Comparison of ENCODE assay signal across 8 mouse cellular contexts in the genomic region with DNA sequence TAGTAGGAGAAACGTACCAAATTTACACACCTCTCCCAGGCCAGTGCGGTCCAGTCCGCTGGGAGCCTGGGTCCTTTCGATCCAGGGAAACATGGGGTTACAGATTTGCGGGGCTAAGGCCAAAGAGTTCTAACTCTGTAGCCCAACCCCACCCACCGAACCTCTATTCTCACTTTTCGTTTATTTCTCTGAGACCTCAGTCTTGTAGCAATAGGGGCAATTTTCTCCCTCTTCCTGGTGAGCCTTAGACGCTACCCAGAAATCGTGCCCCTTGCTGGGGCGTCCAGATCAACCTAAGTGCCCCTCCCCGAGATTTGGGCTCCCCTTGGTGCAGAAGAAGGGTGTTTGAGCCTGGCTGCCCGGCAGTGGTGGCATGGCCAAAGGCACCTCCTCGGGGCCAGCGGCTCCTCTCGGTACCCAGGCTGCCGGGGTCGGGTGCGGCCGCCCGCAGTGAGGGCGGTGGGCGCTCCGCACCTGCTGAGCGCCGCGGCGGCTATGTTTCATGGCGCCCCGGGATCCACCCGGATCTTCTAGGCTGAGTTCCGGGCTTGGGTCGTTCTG. TPM values are rescaled to one million over a fixed set of nuclear protein-coding genes. Genes with fewer than 3 reads are reported as not detected.
A peak's percentile ranks its signal among the peaks of the same experiment; 100 is the strongest.
DNase-seq lines count a peak whose midpoint lies in the region; ATAC-seq and TF ChIP-seq lines count a peak whose summit lies in the region.

No protein-coding gene starts in this region.

- peak overlapping the region; percentile 46 for H3K9ac ChIP-seq in heart, embryonic 11.5 days (ENCODE audit: low read depth, low read length)
- H3K9ac ChIP-seq in limb, embryonic 11.5 days (ENCODE audit: low read length) = no peak overlapping the region

- peaks cover 78% of the 10 kb centered on the region for H3K27me3 ChIP-seq in heart, embryonic 11.5 days (ENCODE audit: control insufficient read depth, insufficient read depth, low read length)
- peaks cover 81% of the 10 kb centered on the region for H3K27me3 ChIP-seq in limb, embryonic 11.5 days (ENCODE audit: control insufficient read depth, insufficient read depth, low read length)

- H3K4me3 ChIP-seq in heart, embryonic 11.5 days (ENCODE audit: low read depth, low read length) = peak overlapping the region; percentile 61
- no peak overlapping the region; the same call in 1 of the 2 replicates for H3K4me3 ChIP-seq in limb, embryonic 11.5 days (ENCODE audit: low read depth, low read length)
- peak overlapping the region; percentile 47 for H3K4me3 ChIP-seq in olfactory bulb, adult 2 months (ENCODE audit: insufficient read depth, low read depth, low read length)

- H3K9me3 ChIP-seq in heart, embryonic 11.5 days (replicated peaks; ENCODE audit: control insufficient read depth, low read length) = no peaks in the 10 kb centered on the region
- H3K9me3 ChIP-seq in limb, embryonic 11.5 days (ENCODE audit: control insufficient read depth, low read length) = no peaks in the 10 kb centered on the region

- H3K4me2 ChIP-seq in heart, embryonic 11.5 days = peak overlapping the region; percentile 94
- peak overlapping the region; percentile 99; the same call in 1 of the 2 replicates for H3K4me2 ChIP-seq in limb, embryonic 11.5 days (ENCODE audit: low read depth, severe bottlenecking)

- WGBS in heart, embryonic 11.5 days (ENCODE audit: insufficient replicate concordance) = 2% methylated on average over 32 of the region's 32 CpGs
- 3% methylated on average over 32 of the region's 32 CpGs for WGBS in limb, embryonic 11.5 days
- WGBS in olfactory bulb, adult 2 months = 2% methylated on average over 32 of the region's 32 CpGs

- no peak overlapping the region for H3K27ac ChIP-seq in heart, embryonic 11.5 days (ENCODE audit: low read depth, low read length)
- no peak overlapping the region for H3K27ac ChIP-seq in limb, embryonic 11.5 days (replicated peaks; ENCODE audit: low read depth, low read length)
- no peak overlapping the region for H3K27ac ChIP-seq in olfactory bulb, adult 2 months (ENCODE audit: insufficient read depth, low read depth, low read length)

- peaks cover 44% of the 10 kb centered on the region for H3K4me1 ChIP-seq in heart, embryonic 11.5 days (ENCODE audit: control insufficient read depth, insufficient read depth, low read length)
- peaks cover 30% of the 10 kb centered on the region for H3K4me1 ChIP-seq in limb, embryonic 11.5 days (ENCODE audit: control insufficient read depth, insufficient read depth, low read length)
- H3K4me1 ChIP-seq in olfactory bulb, adult 2 months (ENCODE audit: control insufficient read depth, insufficient read depth, low read length) = peaks cover 55% of the 10 kb centered on the region

- no peak for TF ChIP-seq CTCF in olfactory bulb, adult 2 months (IDR thresholded peaks at IDR 0.05; ENCODE audit: insufficient read depth, low read depth, low read length)

- no peaks in the 10 kb centered on the region for H3K36me3 ChIP-seq in heart, embryonic 11.5 days (ENCODE audit: control insufficient read depth, insufficient read depth, low read length)
- no peaks in the 10 kb centered on the region for H3K36me3 ChIP-seq in limb, embryonic 11.5 days (ENCODE audit: control insufficient read depth, insufficient read depth, low read length)

- DNase-seq in heart, adult 8-10 months (ENCODE audit: low spot score) = no peak
- peak; percentile 44 for DNase-seq in thymus, postnatal 14 days
- DNase-seq in thymus, adult 18-20 months = no peak
- peak; percentile 41 for DNase-seq in limb, embryonic 11.5 days (ENCODE audit: low spot score)
- DNase-seq in adrenal gland, adult 2 months = no peak
- DNase-seq in cerebellum, postnatal 4 days (ENCODE audit: low spot score in 2 of 2) = no peak

- no peak for ATAC-seq in heart, embryonic 11.5 days (replicated peaks; ENCODE audit: insufficient number of reproducible peaks, low FRiP score, low TSS enrichment)
- no peak for ATAC-seq in limb, embryonic 11.5 days (ENCODE audit: insufficient number of reproducible peaks, low FRiP score, low TSS enrichment, low read depth)

- no peak for TF ChIP-seq POLR2A in olfactory bulb, adult 2 months (IDR thresholded peaks at IDR 0.05; ENCODE audit: insufficient read depth, low read depth, low read length)

RNA-seq across cellular contexts. Expression of a gene that starts 14.9 kb away (rescaled TPM):
- polyA plus RNA-seq in heart, embryonic 11.5 days (2014; fragmentation: Nextera tagmentation; extraction: Ambion mirVana) = 6.7 and 7.8 TPM in 2 replicates
- 1 to 10 TPM; 3.6 to 4.9 (median 4.6) TPM for total RNA-seq in heart, adult 8-10 months (2022)
- polyA plus RNA-seq in limb, embryonic 11.5 days (2014; fragmentation: Nextera tagmentation; extraction: Ambion mirVana) = 12.2 and 13.4 TPM in 2 replicates
- polyA plus RNA-seq in olfactory bulb, adult 2 months (2012; ENCODE audit: insufficient read depth, insufficient read length, low replicate concordance, missing spikeins) = not detected in 2 replicates
- 10 to 100 TPM; 16.3 to 22.9 TPM for total RNA-seq in adrenal gland, adult 2 months (2021)
- 11.3 and 12.2 TPM in 2 replicates for polyA plus RNA-seq in adrenal gland, adult 2 months (2012; rRNA removed)

RNA-seq across cellular contexts. Expression of a gene that starts 30.4 kb away (rescaled TPM):
- polyA plus RNA-seq in heart, embryonic 11.5 days (2014; fragmentation: Nextera tagmentation; extraction: Ambion mirVana) = 6.3 and 7.7 TPM in 2 replicates
- 10 to 100 TPM in 1 of 4 experiments, 1 to 10 TPM in 3; 5.2 to 12.8 (median 8.4) TPM for total RNA-seq in heart, adult 8-10 months (2022)
- polyA plus RNA-seq in limb, embryonic 11.5 days (2014; fragmentation: Nextera tagmentation; extraction: Ambion mirVana) = 5.4 and 5.8 TPM in 2 replicates
- not detected in 2 replicates for polyA plus RNA-seq in olfactory bulb, adult 2 months (2012; ENCODE audit: insufficient read depth, insufficient read length, low replicate concordance, missing spikeins)
- 100 to 1,000 TPM; 144 to 197 TPM for total RNA-seq in adrenal gland, adult 2 months (2021)
- 89.0 and 127 TPM in 2 replicates for polyA plus RNA-seq in adrenal gland, adult 2 months (2012; rRNA removed)

RNA-seq across cellular contexts. Expression of a gene that starts 32.9 kb away (rescaled TPM):
- polyA plus RNA-seq in heart, embryonic 11.5 days (2014; fragmentation: Nextera tagmentation; extraction: Ambion mirVana) = 23.6 and 23.8 TPM in 2 replicates
- total RNA-seq in heart, adult 8-10 months (2022) = 1 to 10 TPM; 2.0 to 3.9 (median 2.9) TPM
- polyA plus RNA-seq in limb, embryonic 11.5 days (2014; fragmentation: Nextera tagmentation; extraction: Ambion mirVana) = 121 and 131 TPM in 2 replicates
- polyA plus RNA-seq in olfactory bulb, adult 2 months (2012; ENCODE audit: insufficient read depth, insufficient read length, low replicate concordance, missing spikeins) = not detected in 2 replicates
- total RNA-seq in adrenal gland, adult 2 months (2021) = 1 to 10 TPM; 5.1 to 5.3 TPM
- 2.7 and 2.9 TPM in 2 replicates for polyA plus RNA-seq in adrenal gland, adult 2 months (2012; rRNA removed)

Comparison
In these comparisons a context has a peak if more than half of its experiments do, and no peak if none do; other contexts are left out.
1. DNase-seq: peak in thymus, postnatal 14 days (single experiment) and limb, embryonic 11.5 days (single experiment); none in heart, adult 8-10 months (single experiment), thymus, adult 18-20 months (0 of 2), adrenal gland, adult 2 months (single experiment) and cerebellum, postnatal 4 days (0 of 2).